Comparison of ENCODE assay signal across 9 mouse cellular contexts in genomic region chr15:100303428-100304018, GRCm38 (mm10). TPM values are rescaled to one million over a fixed set of nuclear protein-coding genes. Genes with fewer than 3 reads are reported as not detected.
DNase-seq lines count a peak whose midpoint lies in the region; ATAC-seq and TF ChIP-seq lines count a peak whose summit lies in the region.
"Had no signal": no experiment of that assay in that cellular context is flagged by ENCODE, and none has a peak within 500 bp of the region (broad histone marks: within the 10 kb centered on the region; RNA-seq: fewer than 3 reads in every experiment).

No protein-coding gene starts in this region.

- no peak for ATAC-seq in hindbrain, embryonic 11.5 days (ENCODE audit: low FRiP score)
- ATAC-seq in forebrain, embryonic 15.5 days (replicated peaks), result no peak
- ATAC-seq in liver, postnatal 0 days, result no peak

- H3K4me3 ChIP-seq in hindbrain, embryonic 10.5 days, result peak overlapping the region; percentile 60
- H3K4me3 ChIP-seq in hindbrain, embryonic 11.5 days (ENCODE audit: low read depth, low read length), result no peak overlapping the region
- peak overlapping the region; percentile 56 to 79 for H3K4me3 ChIP-seq in MEL (ENCODE audit: control insufficient read depth in 1 of 2, insufficient read depth in 1 of 2, low read depth in 2 of 2, low read length in 2 of 2)
- H3K4me3 ChIP-seq in forebrain, embryonic 15.5 days, result peak overlapping the region; percentile 54
- peak overlapping the region; percentile 69 for H3K4me3 ChIP-seq in liver, postnatal 0 days (ENCODE audit: low read depth, low read length)

- peak; percentile 78 to 83; a peak in 3 of 4 replicates for TF ChIP-seq EP300 in MEL (IDR thresholded peaks at IDR 0.05; ENCODE audit: low read depth in 1 of 2, low read length in 2 of 2)
- TF ChIP-seq EP300 in liver, postnatal 0 days (IDR thresholded peaks at IDR 0.05; ENCODE audit: low read depth), result no peak

- H3K4me1 ChIP-seq in hindbrain, embryonic 10.5 days (replicated peaks), result peaks cover 32% of the 10 kb centered on the region
- no peaks in the 10 kb centered on the region for H3K4me1 ChIP-seq in hindbrain, embryonic 11.5 days (replicated peaks; ENCODE audit: control insufficient read depth, insufficient read depth, low read length)
- peaks cover 31 to 38% of the 10 kb centered on the region in 2 experiments for H3K4me1 ChIP-seq in MEL (ENCODE audit: control insufficient read depth in 1 of 2, insufficient read depth in 2 of 2, low read length in 2 of 2)
- peaks cover 15% of the 10 kb centered on the region for H3K4me1 ChIP-seq in forebrain, embryonic 15.5 days
- H3K4me1 ChIP-seq in liver, postnatal 0 days (ENCODE audit: insufficient read depth), result peaks cover 13% of the 10 kb centered on the region; the same call in 1 of the 2 replicates

- TF ChIP-seq CTCF in MEL (IDR thresholded peaks at IDR 0.05 in 2 of 3, conservative IDR thresholded peaks at IDR 0.05 in 1 of 3; ENCODE audit: control insufficient read depth in 1 of 3, insufficient read depth in 1 of 3, low read depth in 2 of 3, low read length in 3 of 3, poor library complexity in 1 of 3, severe bottlenecking in 1 of 3), result no peak
- no peak for TF ChIP-seq CTCF in liver, postnatal 0 days (IDR thresholded peaks at IDR 0.05; ENCODE audit: low read depth)

- TF ChIP-seq POLR2A in MEL (IDR thresholded peaks at IDR 0.05; ENCODE audit: control insufficient read depth in 1 of 2, insufficient read depth in 1 of 2, low read depth in 1 of 2, low read length in 2 of 2, poor library complexity in 1 of 2), result no peak; a peak in 1 of 4 replicates

- WGBS in hindbrain, embryonic 10.5 days, result 55% methylated on average over 8 of the region's 8 CpGs
- 57% methylated on average over 8 of the region's 8 CpGs for WGBS in hindbrain, embryonic 11.5 days
- 53% methylated on average over 8 of the region's 8 CpGs for WGBS in forebrain, embryonic 15.5 days
- 39% methylated on average over 8 of the region's 8 CpGs for WGBS in liver, postnatal 0 days (ENCODE audit: insufficient replicate concordance)

- no peak for TF ChIP-seq RAD21 in MEL (IDR thresholded peaks at IDR 0.05; ENCODE audit: low read depth, low read length)

- peaks cover 7% of the 10 kb centered on the region for H3K79me2 ChIP-seq in MEL (ENCODE audit: control insufficient read depth, insufficient read depth, low read length, poor library complexity)

- H3K9ac ChIP-seq in hindbrain, embryonic 11.5 days (ENCODE audit: low read depth, low read length), result no peak overlapping the region
- peak overlapping the region; percentile 55 for H3K9ac ChIP-seq in MEL (ENCODE audit: control insufficient read depth, low read depth, low read length, poor library complexity, severe bottlenecking)
- no peak overlapping the region for H3K9ac ChIP-seq in forebrain, embryonic 15.5 days (replicated peaks)
- H3K9ac ChIP-seq in liver, postnatal 0 days (replicated peaks), result no peak overlapping the region

- DNase-seq in hindbrain, embryonic 10.5 days (ENCODE audit: low spot score), result no peak
- DNase-seq in hindbrain, embryonic 11.5 days (ENCODE audit: low spot score), result no peak
- DNase-seq in MEL (ENCODE audit: low read depth, low spot score), result peak; percentile 81
- DNase-seq in liver, postnatal 0 days, result no peak
- no peak for DNase-seq in B cell, adult 2 months
- no peak for DNase-seq in spleen, postnatal 4 days (ENCODE audit: low spot score in 2 of 2)
- no peak for DNase-seq in testis, postnatal 14 days (ENCODE audit: low spot score)

- H3K27ac ChIP-seq in hindbrain, embryonic 10.5 days, result peak overlapping the region; percentile 88
- H3K27ac ChIP-seq in hindbrain, embryonic 11.5 days (ENCODE audit: low read depth, low read length), result no peak overlapping the region
- H3K27ac ChIP-seq in MEL (ENCODE audit: control insufficient read depth, low read depth, low read length), result peak overlapping the region; percentile 99
- H3K27ac ChIP-seq in forebrain, embryonic 15.5 days (replicated peaks), result peak overlapping the region; percentile 90; the same call in 1 of the 2 replicates
- peak overlapping the region; percentile 98 for H3K27ac ChIP-seq in liver, postnatal 0 days (ENCODE audit: low read depth)

- H3K9me3 ChIP-seq in hindbrain, embryonic 10.5 days, result no peaks in the 10 kb centered on the region
- H3K9me3 ChIP-seq in hindbrain, embryonic 11.5 days (ENCODE audit: control insufficient read depth, low read length), result no peaks in the 10 kb centered on the region
- no peaks in the 10 kb centered on the region for H3K9me3 ChIP-seq in MEL (replicated peaks; ENCODE audit: insufficient read depth, low read length)
- H3K9me3 ChIP-seq in forebrain, embryonic 15.5 days, result no peaks in the 10 kb centered on the region
- no peaks in the 10 kb centered on the region for H3K9me3 ChIP-seq in liver, postnatal 0 days (ENCODE audit: low read length)

- H3K27me3 ChIP-seq in hindbrain, embryonic 10.5 days (ENCODE audit: insufficient read depth, poor library complexity, severe bottlenecking), result no peaks in the 10 kb centered on the region
- no peaks in the 10 kb centered on the region for H3K27me3 ChIP-seq in hindbrain, embryonic 11.5 days (ENCODE audit: control insufficient read depth, insufficient read depth, low read length)
- no peaks in the 10 kb centered on the region for H3K27me3 ChIP-seq in MEL (ENCODE audit: control insufficient read depth in 1 of 2, insufficient read depth in 2 of 2, low read length in 2 of 2)
- H3K27me3 ChIP-seq in forebrain, embryonic 15.5 days, result no peaks in the 10 kb centered on the region
- H3K27me3 ChIP-seq in liver, postnatal 0 days (ENCODE audit: insufficient read depth, low read length), result no peaks in the 10 kb centered on the region

- H3K36me3 ChIP-seq in hindbrain, embryonic 10.5 days, result no peaks in the 10 kb centered on the region
- no peaks in the 10 kb centered on the region for H3K36me3 ChIP-seq in hindbrain, embryonic 11.5 days (ENCODE audit: control insufficient read depth, insufficient read depth, low read length)
- peaks cover 0 to 33% of the 10 kb centered on the region in 2 experiments; a peak in 2 of 4 replicates for H3K36me3 ChIP-seq in MEL (ENCODE audit: control insufficient read depth in 1 of 2, insufficient read depth in 2 of 2, low read length in 2 of 2)
- no peaks in the 10 kb centered on the region for H3K36me3 ChIP-seq in forebrain, embryonic 15.5 days
- H3K36me3 ChIP-seq in liver, postnatal 0 days (replicated peaks; ENCODE audit: insufficient read depth, low read length), result no peaks in the 10 kb centered on the region

- no peak overlapping the region; the same call in 1 of the 2 replicates for H3K4me2 ChIP-seq in hindbrain, embryonic 11.5 days (replicated peaks; ENCODE audit: low read depth, low read length)
- H3K4me2 ChIP-seq in forebrain, embryonic 15.5 days (replicated peaks), result peak overlapping the region; percentile 80
- H3K4me2 ChIP-seq in liver, postnatal 0 days (ENCODE audit: low read depth, low read length), result peak overlapping the region; percentile 78

TF ChIP-seq in MEL, 35 proteins besides CTCF, POLR2A, EP300 and RAD21 (continues in another document):
- TF ChIP-seq KAT2A (conservative IDR thresholded peaks at IDR 0.05; ENCODE audit: low read depth, low read length) (no peak), E2F4 (IDR thresholded peaks at IDR 0.05; ENCODE audit: borderline replicate concordance, low read depth, low read length) (no peak)

RNA-seq across cellular contexts. Expression of gene Mettl7a1, which starts 0.4 kb away (rescaled TPM):
- polyA plus RNA-seq in hindbrain, embryonic 10.5 days (2016; fragmentation: Nextera tagmentation; extraction: Ambion mirVana), result 3.8 and 5.5 TPM in 2 replicates
- polyA plus RNA-seq in hindbrain, embryonic 11.5 days (2014; fragmentation: Nextera tagmentation; extraction: Ambion mirVana), result 3.3 and 3.4 TPM in 2 replicates
- 17.3 and 28.9 TPM in 2 replicates for total RNA-seq in MEL (2012; rRNA removed)
- polyA plus RNA-seq in MEL (2012; ENCODE audit: insufficient read depth in 1 of 2, insufficient read length in 2 of 2, low read depth in 1 of 2, low replicate concordance in 2 of 2, missing spikeins in 1 of 2), result 10 to 100 TPM in 1 of 2 experiments, not detected in 1; 34.4 TPM
- polyA plus RNA-seq in forebrain, embryonic 15.5 days (2015; fragmentation: Nextera tagmentation; extraction: Ambion mirVana), result 2.8 and 5.4 TPM in 2 replicates
- 9.7 and 12.4 TPM in 2 replicates for polyA plus RNA-seq in liver, postnatal 0 days (2015; fragmentation: Nextera tagmentation; extraction: Ambion mirVana)

RNA-seq across cellular contexts. Expression of gene Tmprss12, which starts 22.9 kb away (rescaled TPM):
- not detected in 2 replicates for polyA plus RNA-seq in hindbrain, embryonic 10.5 days (2016; fragmentation: Nextera tagmentation; extraction: Ambion mirVana)
- polyA plus RNA-seq in hindbrain, embryonic 11.5 days (2014; fragmentation: Nextera tagmentation; extraction: Ambion mirVana), result not detected in 2 replicates
- not detected in 2 replicates for total RNA-seq in MEL (2012; rRNA removed)
- not detected for polyA plus RNA-seq in MEL (2012; ENCODE audit: insufficient read depth in 1 of 2, insufficient read length in 2 of 2, low read depth in 1 of 2, low replicate concordance in 2 of 2, missing spikeins in 1 of 2)
- not detected in 2 replicates for polyA plus RNA-seq in forebrain, embryonic 15.5 days (2015; fragmentation: Nextera tagmentation; extraction: Ambion mirVana)
- not detected in 2 replicates for polyA plus RNA-seq in liver, postnatal 0 days (2015; fragmentation: Nextera tagmentation; extraction: Ambion mirVana)
- total RNA-seq: heart, adult 18-20 months had no signal

RNA-seq across cellular contexts. Expression of gene Mettl7a3, which starts 31.2 kb away (rescaled TPM):
- polyA plus RNA-seq in hindbrain, embryonic 10.5 days (2016; fragmentation: Nextera tagmentation; extraction: Ambion mirVana), result not detected in 2 replicates
- 0.08 and 0.19 TPM in 2 replicates for polyA plus RNA-seq in hindbrain, embryonic 11.5 days (2014; fragmentation: Nextera tagmentation; extraction: Ambion mirVana)
- 0.12 and 0.13 TPM in 2 replicates for total RNA-seq in MEL (2012; rRNA removed)
- under 1 TPM in 1 of 2 experiments, not detected in 1; 0.70 TPM for polyA plus RNA-seq in MEL (2012; ENCODE audit: insufficient read depth in 1 of 2, insufficient read length in 2 of 2, low read depth in 1 of 2, low replicate concordance in 2 of 2, missing spikeins in 1 of 2)
- polyA plus RNA-seq in forebrain, embryonic 15.5 days (2015; fragmentation: Nextera tagmentation; extraction: Ambion mirVana), result not detected in 2 replicates
- not detected in 2 replicates for polyA plus RNA-seq in liver, postnatal 0 days (2015; fragmentation: Nextera tagmentation; extraction: Ambion mirVana)

RNA-seq across cellular contexts. Expression of gene Methig1, which starts 49.4 kb away (rescaled TPM):
- 0.21 TPM in 1 of 2 replicates, not detected in the other for polyA plus RNA-seq in hindbrain, embryonic 10.5 days (2016; fragmentation: Nextera tagmentation; extraction: Ambion mirVana)
- 0.19 TPM in 1 of 2 replicates, not detected in the other for polyA plus RNA-seq in hindbrain, embryonic 11.5 days (2014; fragmentation: Nextera tagmentation; extraction: Ambion mirVana)
- total RNA-seq in MEL (2012; rRNA removed), result not detected in 2 replicates
- not detected for polyA plus RNA-seq in MEL (2012; ENCODE audit: insufficient read depth in 1 of 2, insufficient read length in 2 of 2, low read depth in 1 of 2, low replicate concordance in 2 of 2, missing spikeins in 1 of 2)
- polyA plus RNA-seq in forebrain, embryonic 15.5 days (2015; fragmentation: Nextera tagmentation; extraction: Ambion mirVana), result not detected in 2 replicates
- 0.12 and 0.15 TPM in 2 replicates for polyA plus RNA-seq in liver, postnatal 0 days (2015; fragmentation: Nextera tagmentation; extraction: Ambion mirVana)
- total RNA-seq: heart, adult 18-20 months had no signal

RNA-seq across cellular contexts. Expression of gene Mettl7a2, which starts 49.5 kb away (rescaled TPM):
- not detected in 2 replicates for polyA plus RNA-seq in hindbrain, embryonic 10.5 days (2016; fragmentation: Nextera tagmentation; extraction: Ambion mirVana)
- not detected in 2 replicates for polyA plus RNA-seq in hindbrain, embryonic 11.5 days (2014; fragmentation: Nextera tagmentation; extraction: Ambion mirVana)
- not detected in 2 replicates for total RNA-seq in MEL (2012; rRNA removed)
- not detected for polyA plus RNA-seq in MEL (2012; ENCODE audit: insufficient read depth in 1 of 2, insufficient read length in 2 of 2, low read depth in 1 of 2, low replicate concordance in 2 of 2, missing spikeins in 1 of 2)
- not detected in 2 replicates for polyA plus RNA-seq in forebrain, embryonic 15.5 days (2015; fragmentation: Nextera tagmentation; extraction: Ambion mirVana)
- polyA plus RNA-seq in liver, postnatal 0 days (2015; fragmentation: Nextera tagmentation; extraction: Ambion mirVana), result not detected in 2 replicates
